Mouse (Mus musculus): ENCODE data around the gene Cldn16.
A peak's percentile ranks its signal among the peaks of the same experiment; 100 is the strongest.

DNA sequence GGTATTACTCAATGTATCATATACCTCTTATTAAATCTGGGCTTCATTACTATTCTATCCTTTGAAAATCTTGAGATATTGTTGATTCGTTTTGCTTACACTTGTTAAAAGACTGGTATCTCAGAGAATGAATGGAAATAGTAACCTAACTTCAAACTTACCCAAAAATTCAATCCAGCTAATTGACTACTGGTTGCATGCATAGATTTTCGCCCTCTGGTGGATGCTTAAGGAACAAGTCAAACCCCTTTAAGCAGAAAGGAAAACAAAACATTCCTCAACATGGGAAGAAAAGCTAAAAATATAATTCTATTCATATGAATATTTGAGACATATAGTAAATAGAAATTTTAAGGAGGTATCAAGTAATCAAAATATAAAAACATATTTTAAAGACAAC is 32.8 kb downstream of the Cldn16 start:
- TF ChIP-seq POLR2A (IDR thresholded peaks at IDR 0.05; ENCODE audit: borderline replicate concordance, extremely low read depth, low read depth, low read length) (no peak), CTCF (IDR thresholded peaks at IDR 0.05; ENCODE audit: insufficient read depth, low read length) (0 out of 2 replicates have a peak, but pooled peaks have one; percentile 5)

All from lung, adult 2 months (tissue).